Mouse (Mus musculus) limb, embryonic 14.5 days (tissue): Measurements from ENCODE around the gene Tnrc18. TPM values are rescaled to one million over a fixed set of nuclear protein-coding genes. Genes with fewer than 3 reads are reported as not detected.

Experiments used
- ATAC-seq: fragments of 200-750 bp; cut with Nextera tagmentation; 2 replicates; pipeline ENCODE4 v1.8.0; 2017; ENCODE audit warnings: low read depth, moderate number of reproducible peaks, moderate TSS enrichment; ENCODE audit not compliant: low FRiP score
- DNase-seq: peaks from one replicate; pipeline ENCODE4 v3.0.0-alpha.2; 2015; ENCODE audit warnings: low spot score
- H3K27ac ChIP-seq: fragments of 300-500 bp; sonication (generic); replicated peaks from 2 replicates; pipeline ENCODE4 v1.5.1; 2014; ENCODE audit warnings: low read depth, mild to moderate bottlenecking, low read length, moderate library complexity, mixed read lengths
- H3K27me3 ChIP-seq: fragments of 300-500 bp; sonication (generic); 2 replicates; pipeline ENCODE4 v1.6.1; 2014; ENCODE audit warnings: low read length, mixed read lengths; ENCODE audit not compliant: control insufficient read depth, insufficient read depth
- H3K36me3 ChIP-seq: fragments of 300-500 bp; sonication (generic); 2 replicates; pipeline ENCODE4 v1.6.1; 2014; ENCODE audit warnings: mild to moderate bottlenecking, low read length, moderate library complexity, mixed read lengths; ENCODE audit not compliant: control insufficient read depth, insufficient read depth
- H3K4me1 ChIP-seq: fragments of 300-500 bp; sonication (generic); 2 replicates; pipeline ENCODE4 v1.6.1; 2014; ENCODE audit warnings: antibody characterized with exemption, low read length, mixed read lengths; ENCODE audit not compliant: control insufficient read depth, insufficient read depth
- H3K4me2 ChIP-seq: fragments of 300-500 bp; sonication (generic); replicated peaks from 2 replicates; pipeline ENCODE4 v1.6.1; 2014; ENCODE audit warnings: low read depth, mild to moderate bottlenecking, low read length, moderate library complexity; ENCODE audit not compliant: severe bottlenecking
- H3K4me3 ChIP-seq: fragments of 300-500 bp; sonication (generic); replicated peaks from 2 replicates; pipeline ENCODE4 v1.5.1; 2014; ENCODE audit warnings: low read length
- H3K9ac ChIP-seq: fragments of 300-500 bp; sonication (generic); 2 replicates; pipeline ENCODE4 v1.6.1; 2014; ENCODE audit warnings: mild to moderate bottlenecking, low read depth, low read length, moderate library complexity; ENCODE audit not compliant: severe bottlenecking
- H3K9me3 ChIP-seq: fragments of 300-500 bp; sonication (generic); 2 replicates; pipeline ENCODE4 v1.6.1; 2016; ENCODE audit warnings: low read length; ENCODE audit not compliant: control insufficient read depth
- POLR2A ChIP-seq: fragments of 200-500 bp; IDR thresholded peaks from 2 replicates; pipeline ENCODE4 v1.8.0; 2012; ENCODE audit warnings: inconsistent platforms, mild to moderate bottlenecking, moderate library complexity, borderline replicate concordance; ENCODE audit not compliant: insufficient read depth, insufficient read length; ENCODE audit errors: extremely low read depth
- WGBS: fragments of 180-500 bp; shearing (Covaris S2); extraction: QIAGEN DNeasy Blood & Tissue Kit; methylation state at CpG from one replicate; pipeline ENCODE4 v1.1.7; 2014; 5-methylcytosine and 5-hydroxymethylcytosine counted together
- polyA plus RNA-seq, 2 experiments: library from polyadenylated mRNA; depleted of rRNA in 1 of 2; stranded (reverse) in 1 of 2; unstranded in 1 of 2; fragments of >200 nt; fragmentation: Nextera tagmentation in 1 of 2; extraction: Ambion mirVana in 1 of 2; gene quantifications; 2 replicates each; pipeline versions ENCODE4 v1.2.1 to v1.2.3; 2012 to 2014

The Tnrc18 gene
- polyA plus RNA-seq, 2 experiments: 46.6 to 61.1 TPM

DNA sequence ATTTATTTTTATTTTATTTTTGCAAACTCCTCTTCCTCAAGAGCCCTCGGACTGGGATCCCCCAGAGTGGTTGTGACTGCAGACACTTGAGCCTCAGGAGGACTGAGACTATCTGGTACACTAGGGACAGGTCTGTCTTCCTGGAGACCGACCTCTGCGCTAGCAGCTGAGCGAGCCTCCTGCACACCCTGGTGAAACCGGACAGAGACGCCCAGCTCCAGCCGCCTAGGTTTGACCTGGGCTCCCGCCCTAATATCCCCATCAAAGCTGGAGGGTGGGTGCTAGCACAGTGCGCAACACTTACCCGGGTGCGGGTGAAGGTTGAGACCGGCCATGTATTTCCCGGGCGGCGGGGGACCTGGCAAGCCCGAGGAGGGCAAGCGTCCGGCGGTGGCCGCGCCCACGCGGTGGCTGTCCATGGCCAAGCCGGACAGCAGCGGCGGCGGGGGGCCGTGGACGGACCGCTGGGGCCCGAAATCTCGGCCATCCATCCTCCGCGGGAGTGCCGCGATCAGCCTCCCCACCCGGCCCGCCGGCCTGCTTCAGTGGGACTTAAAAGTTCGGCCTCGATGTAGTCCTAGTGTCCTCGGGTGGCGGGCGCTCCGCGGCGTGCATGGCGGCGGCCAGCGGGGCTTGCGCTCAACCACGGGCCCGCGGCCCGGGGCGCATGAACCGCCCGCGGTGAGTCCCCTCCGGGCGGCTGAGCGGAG lies 2.6 kb downstream of the Tnrc18 start:
- Histone ChIP-seq H3K9ac (peak overlapping the region; percentile 100), H3K9me3 (no peaks in the 10 kb centered on the region), H3K36me3 (peaks cover 39% of the 10 kb centered on the region), H3K4me1 (peaks cover 32% of the 10 kb centered on the region), H3K27ac (peak overlapping the region; percentile 100), H3K4me2 (peak overlapping the region; percentile 97), H3K4me3 (peak overlapping the region; percentile 98), H3K27me3 (no peaks in the 10 kb centered on the region)
- TF ChIP-seq POLR2A: no peak
- under 1% methylated on average over 55 of the region's 62 CpGs for WGBS
- DNase-seq: no peak
- no peak for ATAC-seq

DNA sequence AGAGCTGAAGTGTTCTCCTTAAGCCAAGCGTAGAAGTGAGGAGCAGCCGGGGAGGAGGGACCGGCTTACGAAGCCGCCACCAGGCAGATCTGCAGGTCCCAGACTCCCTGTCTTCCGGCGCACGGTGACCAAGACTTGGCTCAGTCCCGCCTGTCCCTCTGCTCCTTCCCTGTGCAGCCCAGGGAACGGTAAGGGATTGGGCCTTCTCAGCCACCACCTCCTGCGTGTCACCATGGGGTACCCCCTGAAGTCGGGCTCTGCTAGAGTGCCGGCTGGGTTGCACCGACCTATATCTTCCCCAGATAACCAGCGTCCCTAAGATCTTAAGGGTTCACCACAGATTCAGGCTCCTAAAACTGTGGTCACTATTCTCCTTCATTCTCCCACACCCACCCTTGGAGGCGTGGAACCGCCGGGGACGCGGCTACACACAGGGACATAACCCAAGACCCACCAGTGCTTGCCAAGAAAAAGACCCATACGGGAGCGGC lies 3.3 kb downstream of the Tnrc18 start:
- no peaks in the 10 kb centered on the region for H3K9me3 ChIP-seq
- WGBS: 0% methylated on average over 22 of the region's 22 CpGs

GRCm38 (mm10) chr5:142813722-142814111 lies 3.7 kb downstream of the Tnrc18 start:
- H3K4me2 ChIP-seq: peak overlapping the region; percentile 97
- DNase-seq: no peak
- H3K4me1 ChIP-seq: peaks cover 32% of the 10 kb centered on the region
- H3K27me3 ChIP-seq: no peaks in the 10 kb centered on the region
- ATAC-seq: no peak
- H3K4me3 ChIP-seq: peak overlapping the region; percentile 98
- peak overlapping the region; percentile 100 for H3K9ac ChIP-seq
- 3% methylated on average over 22 of the region's 23 CpGs for WGBS
- H3K27ac ChIP-seq: peak overlapping the region; percentile 100
- peaks cover 48% of the 10 kb centered on the region for H3K36me3 ChIP-seq
- no peak for TF ChIP-seq POLR2A
- no peaks in the 10 kb centered on the region for H3K9me3 ChIP-seq

More for the DNA sequence above, 3.3 kb downstream of the Tnrc18 start:
- peak overlapping the region; percentile 98 for H3K4me3 ChIP-seq
- no peak for TF ChIP-seq POLR2A
- no peak for DNase-seq
- no peaks in the 10 kb centered on the region for H3K27me3 ChIP-seq
- H3K27ac ChIP-seq: peak overlapping the region; percentile 100
- peak overlapping the region; percentile 100 for H3K9ac ChIP-seq
- no peak for ATAC-seq
- H3K4me1 ChIP-seq: peaks cover 32% of the 10 kb centered on the region
- H3K4me2 ChIP-seq: peak overlapping the region; percentile 97
- H3K36me3 ChIP-seq: peaks cover 46% of the 10 kb centered on the region

DNA sequence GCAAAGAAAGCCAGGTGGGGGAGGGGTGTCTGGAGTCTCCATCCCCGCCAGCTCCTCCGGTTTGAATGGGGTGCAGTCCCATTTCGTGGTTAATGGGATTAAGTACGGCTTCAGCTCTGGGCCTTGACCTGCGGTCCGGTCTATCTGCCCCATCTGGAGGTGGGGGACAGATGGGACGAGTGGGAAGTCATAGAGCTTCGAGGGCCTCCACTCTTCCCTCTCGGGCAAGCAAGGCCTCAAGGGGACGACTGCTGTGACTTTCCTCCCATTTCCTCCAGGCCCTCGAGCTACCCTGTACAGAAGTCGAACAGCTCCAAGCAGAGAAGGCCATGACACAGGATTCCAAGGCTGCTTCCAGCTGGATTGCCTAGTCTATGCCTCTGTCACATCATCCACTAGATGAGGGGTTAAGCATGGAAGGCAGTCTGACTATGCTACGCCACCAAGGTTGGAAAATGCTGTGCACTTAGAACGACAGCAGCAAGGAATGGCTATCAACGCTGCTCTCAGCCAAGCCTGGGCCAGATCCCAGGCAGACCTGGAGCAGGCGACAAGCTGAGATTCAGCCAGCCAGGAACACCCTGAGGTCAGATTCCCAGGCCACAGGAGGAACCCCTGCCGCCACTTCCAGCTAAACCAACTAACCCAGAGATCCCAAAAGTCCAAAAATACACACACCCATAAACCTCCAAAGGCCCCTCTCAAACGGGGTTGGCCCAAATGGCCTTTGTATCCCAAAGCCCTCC lies 4.3 kb downstream of the Tnrc18 start:
- H3K4me3 ChIP-seq: peak overlapping the region; percentile 98
- peaks cover 50% of the 10 kb centered on the region for H3K36me3 ChIP-seq
- peak overlapping the region; percentile 100 for H3K27ac ChIP-seq
- peaks cover 32% of the 10 kb centered on the region for H3K4me1 ChIP-seq
- no peaks in the 10 kb centered on the region for H3K9me3 ChIP-seq
- TF ChIP-seq POLR2A: no peak
- peak overlapping the region; percentile 100 for H3K9ac ChIP-seq
- DNase-seq (no peak), ATAC-seq (no peak)
- WGBS: 2% methylated on average over 18 of the region's 18 CpGs
- H3K4me2 ChIP-seq: peak overlapping the region; percentile 97
- H3K27me3 ChIP-seq: no peaks in the 10 kb centered on the region

DNA sequence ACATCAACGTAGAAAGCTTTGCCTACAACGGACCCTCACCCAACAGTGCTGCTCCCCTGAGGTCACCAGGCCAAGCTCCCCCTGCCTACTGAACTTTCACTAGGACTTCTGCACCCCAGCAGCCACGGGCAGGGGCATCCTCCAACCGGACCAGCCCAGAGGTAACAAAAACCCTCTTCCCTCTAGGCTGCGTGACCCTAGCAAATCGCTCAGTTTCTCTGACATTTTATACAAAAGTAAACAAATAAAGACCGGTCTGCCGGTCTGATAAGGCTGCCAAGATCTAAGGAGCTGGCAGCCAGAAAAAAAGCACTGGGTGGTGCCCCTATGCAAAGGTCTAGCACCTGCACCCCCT lies 4.9 kb downstream of the Tnrc18 start:
- peaks cover 32% of the 10 kb centered on the region for H3K4me1 ChIP-seq
- 8% methylated on average over 8 of the region's 8 CpGs for WGBS
- H3K4me3 ChIP-seq: peak overlapping the region; percentile 98
- no peaks in the 10 kb centered on the region for H3K9me3 ChIP-seq
- ATAC-seq: no peak
- no peak for DNase-seq
- H3K4me2 ChIP-seq: peak overlapping the region; percentile 97
- H3K9ac ChIP-seq: peak overlapping the region; percentile 100
- TF ChIP-seq POLR2A: no peak
- H3K27ac ChIP-seq: peak overlapping the region; percentile 49
- peaks cover 55% of the 10 kb centered on the region for H3K36me3 ChIP-seq
- no peaks in the 10 kb centered on the region for H3K27me3 ChIP-seq
